Comparison of ENCODE assay signal across 14 mouse cellular contexts in the genomic region with DNA sequence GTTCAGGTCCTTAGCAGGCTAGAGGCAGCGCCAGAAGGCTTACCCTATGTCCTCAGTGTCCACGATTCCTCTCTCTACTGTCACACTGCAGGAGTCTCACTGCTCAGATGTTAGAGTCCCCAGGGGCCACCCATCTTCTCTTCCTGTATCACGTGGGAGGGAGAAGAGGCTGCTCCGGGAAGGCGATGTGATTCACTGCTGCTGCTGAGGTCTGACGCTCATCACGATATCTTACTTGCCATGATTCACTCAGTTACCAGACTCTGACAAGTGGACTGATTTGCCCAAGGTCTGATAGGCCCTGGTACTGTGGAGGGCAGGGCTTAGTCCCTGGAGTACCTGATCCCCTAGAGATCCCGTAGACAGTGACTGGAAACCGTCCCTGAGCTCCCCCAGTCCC.
"Had no signal": no experiment of that assay in that cellular context is flagged by ENCODE, and none has a peak within 500 bp of the region (broad histone marks: within the 10 kb centered on the region; RNA-seq: fewer than 3 reads in every experiment).

No protein-coding gene starts in this region.

- H3K36me3 ChIP-seq: limb, embryonic 15.5 days; liver, embryonic 12.5 days; lung, embryonic 15.5 days; midbrain, embryonic 15.5 days had no signal

- H3K27me3 ChIP-seq: limb, embryonic 15.5 days; lung, embryonic 15.5 days; midbrain, embryonic 15.5 days had no signal

- H3K4me3 ChIP-seq: layer of hippocampus, adult 2 months; limb, embryonic 15.5 days; liver, embryonic 12.5 days; lung, embryonic 15.5 days; megakaryocyte, embryonic 14.5 days; midbrain, embryonic 15.5 days had no signal

- H3K4me1 ChIP-seq: limb, embryonic 15.5 days; liver, embryonic 12.5 days; megakaryocyte, embryonic 14.5 days; midbrain, embryonic 15.5 days had no signal

- H3K27ac ChIP-seq: layer of hippocampus, adult 2 months; limb, embryonic 15.5 days; liver, embryonic 12.5 days; lung, embryonic 15.5 days; macrophage; midbrain, embryonic 15.5 days had no signal

- H3K9ac ChIP-seq: limb, embryonic 15.5 days; liver, embryonic 12.5 days; lung, embryonic 15.5 days; midbrain, embryonic 15.5 days had no signal

- H3K4me2 ChIP-seq: limb, embryonic 15.5 days; liver, embryonic 12.5 days; lung, embryonic 15.5 days; midbrain, embryonic 11.5 days; midbrain, embryonic 15.5 days had no signal

- H3K9me3 ChIP-seq: limb, embryonic 15.5 days; liver, embryonic 12.5 days; lung, embryonic 15.5 days; megakaryocyte, embryonic 14.5 days; midbrain, embryonic 15.5 days had no signal

- DNase-seq: kidney, postnatal 10 days; kidney, postnatal 4 days; lung, postnatal 14 days; spleen, adult 18-20 months; thymus, adult 18-20 months; thymus, postnatal 14 days had no signal

- ATAC-seq: liver, embryonic 12.5 days; midbrain, embryonic 15.5 days had no signal
